Mouse (Mus musculus) stomach, postnatal 0 days (tissue): ENCODE results near the gene Ugdh. TPM values are rescaled to one million over a fixed set of nuclear protein-coding genes. Genes with fewer than 3 reads are reported as not detected.
A peak's percentile ranks its signal among the peaks of the same experiment; 100 is the strongest.

Source experiments
- ATAC-seq: fragments of 200-750 bp; cut with Nextera tagmentation; 2 replicates; pipeline ENCODE4 v1.8.0; 2017; ENCODE audit not compliant: low FRiP score, low TSS enrichment
- DNase-seq: peaks from one replicate; pipeline ENCODE4 v3.0.0-alpha.2; 2016; ENCODE audit warnings: low spot score
- H3K27ac ChIP-seq: fragments of 300-500 bp; sonication (generic); replicated peaks from 2 replicates; pipeline ENCODE4 v1.5.1; 2014; ENCODE audit warnings: mild to moderate bottlenecking, control low read depth
- H3K27me3 ChIP-seq: fragments of 300-500 bp; sonication (generic); 2 replicates; pipeline ENCODE4 v1.6.1; 2014; ENCODE audit warnings: low read length; ENCODE audit not compliant: control insufficient read depth, insufficient read depth
- H3K36me3 ChIP-seq: fragments of 300-500 bp; sonication (generic); 2 replicates; pipeline ENCODE4 v1.6.1; 2014; ENCODE audit warnings: low read length, mixed read lengths; ENCODE audit not compliant: control insufficient read depth, insufficient read depth
- H3K4me1 ChIP-seq: fragments of 300-500 bp; sonication (generic); replicated peaks from 2 replicates; pipeline ENCODE4 v1.6.1; 2014; ENCODE audit warnings: antibody characterized with exemption; ENCODE audit not compliant: control insufficient read depth, insufficient read depth
- H3K4me2 ChIP-seq: fragments of 300-500 bp; sonication (generic); replicated peaks from 2 replicates; pipeline ENCODE4 v1.6.1; 2014; ENCODE audit warnings: low read depth, mild to moderate bottlenecking, control low read depth, moderate library complexity
- H3K4me3 ChIP-seq: fragments of 300-500 bp; sonication (generic); 2 replicates; pipeline ENCODE4 v1.5.1; 2014; ENCODE audit warnings: low read depth, low read length, control low read depth
- H3K9ac ChIP-seq: fragments of 300-500 bp; sonication (generic); 2 replicates; pipeline ENCODE4 v1.6.1; 2014; ENCODE audit warnings: mild to moderate bottlenecking, low read length, control low read depth, mixed read lengths
- H3K9me3 ChIP-seq: fragments of 300-500 bp; sonication (generic); 2 replicates; pipeline ENCODE4 v1.6.1; 2016; ENCODE audit warnings: low read length; ENCODE audit not compliant: control insufficient read depth
- CTCF ChIP-seq: IDR thresholded peaks from 2 replicates; pipeline ENCODE4 v1.5.1; 2016; ENCODE audit warnings: antibody characterized with exemption, low read depth, mild to moderate bottlenecking, moderate library complexity
- EP300 ChIP-seq: optimal IDR thresholded peaks from 2 replicates; pipeline ENCODE3; 2016; ENCODE audit warnings: antibody characterized with exemption
- WGBS: fragments of 180-500 bp; shearing (Covaris S2); extraction: QIAGEN DNeasy Blood & Tissue Kit; methylation state at CpG from one replicate; pipeline ENCODE4 v1.1.7; 2014; 5-methylcytosine and 5-hydroxymethylcytosine counted together
- polyA plus RNA-seq: library from polyadenylated mRNA; unstranded; fragments of >200 nt; fragmentation: Nextera tagmentation; extraction: Ambion mirVana; gene quantifications from 2 replicates; pipeline ENCODE4 v1.2.1, GENCODE M21; 2015

Gene Ugdh
- polyA plus RNA-seq, 1 experiment from 2014 or later: 281 TPM

DNA sequence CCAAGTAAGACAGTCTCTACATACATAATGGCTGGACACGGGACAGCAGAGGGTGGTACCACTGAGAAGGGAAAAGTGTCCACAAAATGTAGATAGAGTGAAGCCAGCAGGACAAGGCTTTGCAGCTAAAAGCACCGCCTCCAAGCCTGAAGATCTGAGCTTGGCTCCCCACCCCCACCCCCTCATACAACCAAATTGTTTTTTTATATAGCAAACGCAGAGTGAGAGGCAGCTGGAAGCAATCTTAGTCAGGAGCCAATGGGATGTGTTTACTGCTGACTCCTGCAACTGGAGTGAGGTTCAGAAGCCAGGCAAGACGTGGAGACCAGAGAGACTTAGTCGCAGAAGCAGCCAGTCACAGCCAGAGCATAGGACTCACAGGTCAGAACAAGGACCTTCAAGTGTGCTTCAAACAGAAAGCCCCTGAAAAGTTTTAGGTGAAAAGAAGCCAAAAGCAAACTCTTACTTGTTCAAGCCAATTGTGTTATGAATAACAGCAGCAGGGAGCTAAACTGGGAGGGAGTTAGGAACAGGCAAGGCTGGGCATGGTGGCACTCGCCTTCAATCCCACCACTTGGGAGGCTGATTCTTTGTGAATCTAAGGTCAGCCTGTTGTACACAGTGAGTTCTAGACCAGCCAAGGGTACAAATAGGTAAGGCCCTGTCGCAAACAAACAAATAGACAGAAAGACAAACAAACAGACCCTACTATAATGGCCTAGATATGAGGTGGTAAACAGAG lies 21.5 kb upstream of the Ugdh start:
- no peak overlapping the region for H3K4me2 ChIP-seq
- H3K27me3 ChIP-seq: no peaks in the 10 kb centered on the region
- DNase-seq (no peak), ATAC-seq (no peak; the same call in 1 of the 2 replicates)
- H3K36me3 ChIP-seq: no peaks in the 10 kb centered on the region; the same call in 1 of the 2 replicates
- H3K27ac ChIP-seq: peak overlapping the region; percentile 79
- H3K4me3 ChIP-seq: no peak overlapping the region
- H3K9ac ChIP-seq: no peak overlapping the region
- TF ChIP-seq CTCF: no peak
- TF ChIP-seq EP300: no peak
- peaks cover 10% of the 10 kb centered on the region; the same call in 1 of the 2 replicates for H3K4me1 ChIP-seq
- H3K9me3 ChIP-seq: no peaks in the 10 kb centered on the region
- 46% methylated on average over 7 of the region's 7 CpGs for WGBS

DNA sequence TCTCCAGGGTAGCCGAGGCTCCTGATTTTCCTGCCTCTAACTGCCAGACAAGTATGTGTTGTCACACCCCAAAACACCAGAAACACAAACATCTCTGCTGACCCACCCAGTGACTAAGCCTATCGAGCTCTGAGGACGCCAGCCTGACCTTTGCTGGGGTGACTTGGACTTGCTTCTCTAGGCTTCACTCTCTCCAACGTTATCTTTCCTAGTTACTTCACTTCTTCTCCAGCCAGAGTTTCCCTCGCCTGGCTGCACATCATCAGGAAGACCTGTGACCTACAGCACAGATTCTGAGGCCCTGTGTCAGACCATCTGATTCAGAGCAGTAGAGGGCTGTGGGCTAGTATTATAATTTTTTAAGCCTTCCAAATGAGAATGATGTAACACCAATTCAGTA lies 19.0 kb upstream of the Ugdh start:
- no peak for TF ChIP-seq CTCF
- no peak for TF ChIP-seq EP300

DNA sequence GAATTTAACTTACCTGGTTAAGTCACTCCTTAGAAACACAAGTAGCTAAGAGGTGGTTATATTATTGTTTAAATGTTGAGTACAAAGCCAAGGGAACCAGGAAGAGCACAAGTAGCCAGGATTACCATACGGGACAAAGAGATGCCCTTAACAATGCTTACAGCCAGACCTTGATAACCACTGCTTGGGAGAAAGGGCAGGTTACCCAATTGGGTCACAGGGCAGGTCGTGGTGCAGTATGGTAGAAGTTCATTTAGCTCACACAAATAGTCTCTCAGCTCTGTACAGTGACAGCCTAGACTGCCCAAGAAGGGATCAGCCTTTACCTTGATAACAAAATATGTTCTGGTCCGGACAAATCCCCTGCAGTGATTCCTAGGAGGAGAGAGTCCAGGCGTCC lies 13.2 kb upstream of the Ugdh start:
- Histone ChIP-seq H3K27ac (no peak overlapping the region), H3K4me1 (no peaks in the 10 kb centered on the region), H3K4me2 (no peak overlapping the region), H3K9me3 (no peaks in the 10 kb centered on the region), H3K4me3 (no peak overlapping the region), H3K36me3 (peaks cover 7% of the 10 kb centered on the region), H3K9ac (no peak overlapping the region), H3K27me3 (no peaks in the 10 kb centered on the region)
- WGBS: 84% methylated on average over 4 of the region's 4 CpGs
- ATAC-seq (no peak), DNase-seq (no peak)
- TF ChIP-seq EP300 (no peak), CTCF (no peak)

More for the DNA sequence above, 19.0 kb upstream of the Ugdh start:
- H3K27ac ChIP-seq: peak overlapping the region; percentile 58
- H3K36me3 ChIP-seq: peaks cover 2% of the 10 kb centered on the region; the same call in 1 of the 2 replicates
- no peak overlapping the region for H3K4me2 ChIP-seq
- 31% methylated on average over 5 of the region's 5 CpGs for WGBS
- H3K4me1 ChIP-seq: peaks cover 10% of the 10 kb centered on the region; the same call in 1 of the 2 replicates
- H3K9ac ChIP-seq: no peak overlapping the region
- no peaks in the 10 kb centered on the region for H3K9me3 ChIP-seq
- DNase-seq: peak; percentile 66
- H3K27me3 ChIP-seq: no peaks in the 10 kb centered on the region
- H3K4me3 ChIP-seq: no peak overlapping the region
- ATAC-seq: peak; percentile 81

DNA sequence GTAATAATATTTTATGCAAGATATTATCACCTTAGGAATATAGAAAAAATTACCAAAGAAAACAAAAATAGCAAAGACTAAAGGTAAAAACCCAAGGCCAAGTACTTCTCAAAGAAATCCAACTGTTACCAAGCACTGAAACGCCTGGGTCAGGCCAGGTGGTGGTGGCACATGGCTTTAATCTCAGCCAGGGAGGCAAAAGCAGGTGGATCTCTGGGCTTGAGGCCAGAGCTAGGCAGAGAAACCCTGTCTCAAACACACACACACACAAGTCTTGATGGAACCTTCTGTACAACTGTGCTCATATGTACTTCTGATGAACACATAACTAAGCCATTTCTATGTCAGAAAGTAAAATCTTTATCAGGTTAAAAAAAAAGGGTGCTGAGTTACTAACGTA lies 12.1 kb upstream of the Ugdh start:
- H3K27me3 ChIP-seq: no peaks in the 10 kb centered on the region
- no peaks in the 10 kb centered on the region for H3K9me3 ChIP-seq
- WGBS: 78% methylated on average over 2 of the region's 2 CpGs
- no peak overlapping the region for H3K27ac ChIP-seq
- peaks cover 7% of the 10 kb centered on the region for H3K36me3 ChIP-seq
- TF ChIP-seq CTCF: no peak
- no peak for TF ChIP-seq EP300
- no peak overlapping the region for H3K4me3 ChIP-seq
- H3K4me1 ChIP-seq: no peaks in the 10 kb centered on the region
- ATAC-seq: no peak
- no peak for DNase-seq
- H3K4me2 ChIP-seq: no peak overlapping the region
- no peak overlapping the region for H3K9ac ChIP-seq

DNA sequence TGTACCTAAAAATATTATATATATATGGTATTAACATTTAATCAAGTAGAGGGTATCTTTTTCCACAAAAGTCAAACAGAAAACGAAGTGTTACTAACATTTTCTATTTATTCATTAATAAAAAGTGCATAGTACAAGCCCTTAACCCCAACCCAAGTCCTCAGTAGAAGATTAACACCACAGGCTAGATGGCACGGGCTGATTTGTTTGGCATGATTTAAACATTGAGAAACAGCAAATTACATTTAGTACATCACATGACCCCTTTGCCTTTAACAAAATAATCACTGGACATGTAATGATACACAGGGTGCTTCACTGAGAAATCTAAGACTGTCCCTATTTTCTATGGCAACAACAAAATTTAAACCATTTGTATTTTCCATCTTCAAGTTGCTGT lies 11.0 kb upstream of the Ugdh start:
- H3K4me2 ChIP-seq: no peak overlapping the region
- WGBS: 67% methylated on average over 2 of the region's 2 CpGs
- no peak overlapping the region for H3K9ac ChIP-seq
- H3K27me3 ChIP-seq: no peaks in the 10 kb centered on the region
- peaks cover 7% of the 10 kb centered on the region for H3K36me3 ChIP-seq
- DNase-seq (no peak), ATAC-seq (no peak)
- no peaks in the 10 kb centered on the region for H3K4me1 ChIP-seq
- TF ChIP-seq CTCF (no peak), EP300 (no peak)
- H3K9me3 ChIP-seq: no peaks in the 10 kb centered on the region
- H3K4me3 ChIP-seq: no peak overlapping the region
- no peak overlapping the region for H3K27ac ChIP-seq

DNA sequence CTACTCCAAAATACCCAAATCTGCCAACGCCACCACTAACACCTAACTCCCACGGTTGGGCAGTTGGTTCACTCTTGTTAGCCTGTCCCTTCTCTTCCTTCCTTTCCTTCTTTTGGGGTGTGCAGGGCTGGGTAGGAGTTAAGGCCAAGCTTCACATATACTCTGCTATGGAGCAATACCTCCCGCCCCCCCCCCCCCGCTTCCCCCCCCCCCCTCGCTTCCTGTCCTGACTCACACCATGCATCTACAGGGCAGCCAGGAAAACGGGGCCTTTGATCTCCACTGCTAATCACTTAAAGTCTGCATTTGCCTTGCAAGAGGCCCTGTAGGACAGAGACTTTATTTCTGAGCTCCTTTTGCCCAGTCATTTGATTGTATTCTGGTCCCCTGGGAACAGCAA lies 9.2 kb upstream of the Ugdh start:
- Histone ChIP-seq H3K4me3 (no peak overlapping the region), H3K27me3 (no peaks in the 10 kb centered on the region), H3K4me2 (no peak overlapping the region), H3K4me1 (no peaks in the 10 kb centered on the region), H3K9me3 (no peaks in the 10 kb centered on the region), H3K9ac (no peak overlapping the region), H3K27ac (no peak overlapping the region), H3K36me3 (peaks cover 5% of the 10 kb centered on the region; the same call in 1 of the 2 replicates)
- whole genome bisulfite sequencing: 47% methylated on average over 3 of the region's 6 CpGs
- TF ChIP-seq EP300 (no peak), CTCF (no peak)
- ATAC-seq: peak; percentile 34
- no peak for DNase-seq
